Mouse (Mus musculus) testis, adult 2 months (tissue): ENCODE results near the gene Itga10.

Source experiments
- CTCF ChIP-seq: fragments of 200-500 bp; IDR thresholded peaks from 2 replicates; pipeline ENCODE4 v1.5.1; 2012; ENCODE audit warnings: low read depth, mild to moderate bottlenecking, inconsistent platforms, low read length, moderate library complexity; ENCODE audit not compliant: control insufficient read depth, insufficient read depth, insufficient replicate concordance
- POLR2A ChIP-seq: fragments of 200-500 bp; IDR thresholded peaks from 2 replicates; pipeline ENCODE4 v1.6.1; 2012; ENCODE audit warnings: low read depth, mild to moderate bottlenecking, inconsistent platforms, low read length, moderate library complexity; ENCODE audit not compliant: control insufficient read depth

- no peak for TF ChIP-seq POLR2A
- TF ChIP-seq CTCF, result no peak
Observed at GRCm38 (mm10) chr3:96660901-96661300, 15.5 kb downstream of the Itga10 start.
